ENCODE assay signal across 21 mouse cellular contexts in the genomic region with DNA sequence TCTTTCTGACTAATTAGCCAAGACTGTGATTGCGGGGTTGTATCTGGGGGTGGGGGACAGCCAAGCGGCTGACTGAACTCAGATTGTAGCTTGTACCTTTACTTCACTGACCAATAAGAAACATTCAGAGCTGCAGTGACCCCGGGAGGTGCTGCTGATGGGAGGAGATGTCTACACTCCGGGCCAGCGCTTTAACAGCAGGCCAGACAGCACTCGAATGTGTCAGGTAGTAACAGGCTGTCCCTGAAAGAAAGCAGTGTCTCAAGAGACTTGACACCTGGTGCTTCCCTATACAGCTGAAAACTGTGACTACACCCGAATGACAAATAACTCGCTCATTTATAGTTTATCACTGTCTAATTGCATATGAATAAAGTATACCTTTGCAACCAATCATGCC. TPM values are rescaled to one million over a fixed set of nuclear protein-coding genes. Genes with fewer than 3 reads are reported as not detected.
"Had no signal": no experiment of that assay in that cellular context is flagged by ENCODE, and none has a peak within 500 bp of the region (broad histone marks: within the 10 kb centered on the region; RNA-seq: fewer than 3 reads in every experiment).

No protein-coding gene starts in this region.

- H3K4me3 ChIP-seq: lung, embryonic 15.5 days; megakaryocyte, embryonic 14.5 days; midbrain, embryonic 13.5 days; midbrain, embryonic 15.5 days; neural tube, embryonic 12.5 days; stomach, embryonic 15.5 days had no signal

- H3K36me3 ChIP-seq: lung, embryonic 15.5 days; midbrain, embryonic 13.5 days; midbrain, embryonic 15.5 days; neural tube, embryonic 12.5 days; stomach, embryonic 15.5 days had no signal

- H3K9ac ChIP-seq: lung, embryonic 15.5 days; midbrain, embryonic 13.5 days; midbrain, embryonic 15.5 days; neural tube, embryonic 12.5 days; stomach, embryonic 15.5 days had no signal

- ATAC-seq: lung, postnatal 0 days; midbrain, embryonic 13.5 days; midbrain, embryonic 15.5 days had no signal

- H3K27me3 ChIP-seq: lung, embryonic 15.5 days; midbrain, embryonic 13.5 days; midbrain, embryonic 15.5 days; neural tube, embryonic 12.5 days; stomach, embryonic 15.5 days had no signal

- H3K9me3 ChIP-seq: lung, embryonic 15.5 days; megakaryocyte, embryonic 14.5 days; midbrain, embryonic 13.5 days; midbrain, embryonic 15.5 days; neural tube, embryonic 12.5 days; stomach, embryonic 15.5 days had no signal

- H3K4me2 ChIP-seq: lung, embryonic 15.5 days; midbrain, embryonic 11.5 days; midbrain, embryonic 13.5 days; midbrain, embryonic 15.5 days; neural tube, embryonic 12.5 days; stomach, embryonic 15.5 days had no signal

- H3K4me1 ChIP-seq: lung, embryonic 15.5 days; midbrain, embryonic 13.5 days; midbrain, embryonic 15.5 days; stomach, embryonic 15.5 days had no signal

- H3K27ac ChIP-seq: lung, embryonic 15.5 days; macrophage; midbrain, embryonic 13.5 days; midbrain, embryonic 15.5 days; neural tube, embryonic 12.5 days; stomach, embryonic 15.5 days; stomach, postnatal 0 days had no signal

- DNase-seq: lung, adult 2 months; lung, postnatal 14 days; lung, postnatal 36 days; right cerebral cortex, postnatal 14 days; thymus, adult 2 months; thymus, postnatal 25 days; thymus, postnatal 4 days had no signal

RNA-seq across cellular contexts. Expression of a gene that starts 4.7 kb away (rescaled TPM):
- total RNA-seq: megakaryocyte progenitor cell, adult 5-6 weeks; midbrain, postnatal 0 days had no signal
- polyA plus RNA-seq: lung, adult 2 months; lung, embryonic 15.5 days; macrophage; midbrain, embryonic 11.5 days; midbrain, embryonic 13.5 days; midbrain, embryonic 15.5 days; midbrain, postnatal 0 days; neural tube, embryonic 12.5 days; neural tube, embryonic 14.5 days; stomach, embryonic 15.5 days; stomach, postnatal 0 days; testis, adult 2 months; thymus, adult 2 months had no signal
